Mouse (Mus musculus) hematopoietic stem cell, adult 5-6 weeks (primary cell): ENCODE measurements around the gene Olfr1388. TPM values are rescaled to one million over a fixed set of nuclear protein-coding genes. Genes with fewer than 3 reads are reported as not detected.
"Not testable (repeated sequence)": the region's sequence is repeated elsewhere in the genome, so short reads cannot be mapped to it uniquely, and the experiment has no call there.

ENCODE experiments used
- ATAC-seq, 2 experiments: fragments of 125-278 bp in 1 of 2; replicated peaks in 1 of 2; 2 replicates each; pipeline ENCODE4 v1.8.0; 2016 to 2017; ENCODE audit warnings: inconsistent platforms in 2 of 2, mild to moderate bottlenecking in 2 of 2, moderate number of reproducible peaks in 2 of 2, low read depth in 1 of 2, moderate TSS enrichment in 1 of 2; ENCODE audit not compliant: low FRiP score in 2 of 2, poor library complexity in 2 of 2, severe bottlenecking in 2 of 2, insufficient read depth in 1 of 2, low TSS enrichment in 1 of 2
- total RNA-seq: library from RNA; stranded (forward); fragments of 172-1452, 232-1000 nt; gene quantifications from 2 replicates; pipeline ENCODE4 v1.2.3, GENCODE M21; 2017

Olfr1388 gene
- 0.13 and 0.15 TPM in 2 replicates for total RNA-seq

DNA sequence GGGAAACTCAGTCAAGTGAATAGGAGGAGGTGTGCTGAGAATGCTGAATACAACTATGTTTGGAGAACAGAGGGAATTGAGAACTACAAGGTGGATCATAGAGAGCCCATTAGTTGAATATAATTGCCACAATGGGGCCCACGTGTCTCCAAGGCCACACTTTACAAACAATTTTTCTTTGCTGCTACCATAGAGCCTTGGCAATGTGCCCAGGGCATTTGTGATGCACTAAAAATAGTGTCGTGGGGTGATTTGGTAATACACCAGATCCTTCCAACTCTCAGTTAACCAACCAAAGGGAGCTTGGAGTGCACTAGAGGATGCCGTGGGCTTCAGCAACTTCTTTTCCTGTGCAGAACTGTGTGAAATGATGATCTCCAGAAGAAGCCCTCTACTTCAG, at the start of gene Olfr1388:
Gene Olfr1388, plus strand, starts transcription at position 214 of the 400 bp plus-strand sequence.
- ATAC-seq: no peak

DNA sequence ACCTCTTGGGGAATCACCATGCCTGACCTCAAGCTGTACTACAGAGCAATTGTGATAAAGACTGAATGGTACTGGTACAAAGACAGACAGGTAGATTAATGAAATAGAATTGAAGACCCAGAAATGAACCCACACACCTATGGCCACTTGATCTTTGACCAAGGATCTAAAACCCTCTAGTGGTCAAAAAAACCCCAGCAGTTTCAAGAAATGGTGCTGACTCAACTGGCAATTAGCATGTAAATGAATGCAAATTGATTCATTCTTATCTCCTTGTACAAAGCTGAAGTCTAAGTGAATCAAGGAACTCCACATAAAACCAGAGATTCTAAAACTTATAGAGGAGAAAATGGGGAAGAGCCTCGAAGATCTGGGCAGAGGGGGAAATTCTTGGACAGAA, 43.7 kb upstream of the Olfr1388 start:
- ATAC-seq: not testable (repeated sequence)

DNA sequence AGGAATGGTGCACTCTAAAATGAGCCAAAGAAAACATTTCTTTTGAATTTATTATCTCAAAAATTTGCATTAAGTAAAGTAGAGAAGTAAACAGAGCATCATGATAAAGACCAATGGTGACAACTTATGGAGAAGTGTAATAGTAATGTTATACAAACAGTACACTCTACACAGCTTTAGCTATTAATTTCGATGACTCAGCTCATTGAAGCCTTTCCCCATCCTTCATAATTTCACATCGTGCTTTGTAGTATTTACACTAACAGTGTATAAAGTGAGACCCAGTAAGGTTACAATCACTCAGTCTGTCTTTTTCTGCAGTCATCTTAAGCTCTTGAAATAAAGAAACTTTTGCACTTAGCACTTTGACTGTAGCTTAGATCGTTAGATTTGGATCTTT, 29.6 kb upstream of the Olfr1388 start:
- no peak for ATAC-seq

DNA sequence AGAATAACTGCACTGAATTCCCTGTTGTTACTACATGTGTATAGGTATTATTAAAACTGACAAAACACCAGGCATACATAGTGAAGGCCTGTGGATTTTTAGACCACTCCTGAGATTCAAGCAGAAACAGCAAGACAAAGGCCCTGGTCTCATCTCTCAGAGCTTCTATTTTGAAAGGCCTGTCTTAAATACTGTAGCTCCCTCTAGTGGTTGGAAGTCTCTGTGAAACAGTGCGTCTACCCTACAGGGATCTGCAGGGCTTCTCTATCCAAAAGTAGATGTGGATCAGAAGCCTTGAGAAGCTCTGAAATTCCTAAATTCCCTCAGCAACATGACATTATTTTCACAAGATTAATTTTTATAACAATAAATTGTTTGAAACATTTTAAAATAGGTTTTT, 25.9 kb upstream of the Olfr1388 start:
- no peak for ATAC-seq

DNA sequence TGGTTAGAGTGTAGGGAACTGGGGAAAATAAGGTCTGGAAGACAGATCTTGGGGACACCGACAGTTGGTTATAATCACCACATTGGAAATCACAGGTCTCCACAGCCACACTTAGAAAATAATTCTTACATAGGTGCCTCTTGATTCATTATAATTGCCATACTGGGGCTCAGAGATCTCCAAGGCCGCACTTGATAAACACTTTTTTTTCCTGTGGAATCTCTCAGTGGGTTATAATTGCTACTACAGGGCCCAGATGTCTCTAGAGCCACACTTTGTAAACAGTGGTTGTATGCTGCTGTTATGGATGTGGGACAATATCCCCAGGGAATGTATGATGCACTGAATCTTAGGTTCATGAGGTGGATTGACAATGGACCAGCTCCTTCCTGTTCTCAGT, 13.7 kb upstream of the Olfr1388 start, which contains the start of gene Olfr1389:
Gene Olfr1389, plus strand, starts transcription at position 301 of the 400 bp plus-strand sequence.
- ATAC-seq: no peak

DNA sequence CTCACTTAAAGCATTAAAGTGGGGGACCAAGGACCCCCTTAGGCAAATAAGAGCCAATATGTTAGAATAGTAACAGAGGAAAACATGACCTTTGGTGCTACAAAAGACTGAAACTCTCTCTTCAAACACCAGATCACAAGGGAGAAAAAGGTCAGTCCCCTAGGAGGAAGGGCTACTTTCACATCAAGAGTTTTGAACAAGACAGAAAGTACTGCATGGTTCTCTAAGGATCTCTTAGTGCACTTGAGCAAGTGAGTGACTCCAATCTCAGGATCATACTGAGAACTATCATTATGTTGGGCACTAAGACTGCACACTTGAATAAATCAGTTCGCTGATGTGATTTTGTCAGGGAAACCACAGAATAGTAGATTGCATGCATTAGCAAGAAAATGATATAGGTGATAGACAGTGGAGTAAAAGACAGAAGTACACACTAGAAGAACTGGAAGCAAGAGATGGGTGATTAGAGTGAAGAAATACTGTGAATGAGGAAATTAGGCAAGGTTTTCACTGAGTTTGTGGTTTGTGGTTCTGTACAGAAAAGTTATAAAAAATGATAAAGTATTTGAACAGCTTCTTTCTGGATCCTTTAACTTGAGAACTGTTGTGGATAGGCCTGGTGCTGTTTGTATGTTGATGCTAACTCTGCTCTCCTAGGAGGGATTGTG, 11.0 kb upstream of the Olfr1388 start:
- peak; percentile 12 to 45; a peak in 1 of 4 replicates for ATAC-seq

DNA sequence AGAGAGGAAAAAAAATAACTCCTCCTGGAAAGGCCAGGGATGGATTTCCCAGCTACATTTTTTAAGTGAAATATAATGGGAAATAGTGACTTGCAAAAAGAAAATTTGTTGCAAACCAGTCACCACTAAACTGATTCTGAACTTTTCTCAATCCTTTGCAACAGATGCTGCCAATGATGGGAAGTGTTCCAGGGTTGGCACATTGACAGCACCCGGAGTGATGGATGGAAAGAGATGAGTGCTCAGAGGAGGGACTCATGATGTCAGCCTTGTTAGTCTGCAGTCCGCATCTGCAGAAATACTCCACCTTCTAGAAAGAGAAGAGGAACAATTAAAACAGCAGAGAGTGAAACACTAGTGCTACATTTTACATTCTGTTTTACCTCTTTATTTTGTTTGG, 6.8 kb upstream of the Olfr1388 start:
- ATAC-seq: no peak

DNA sequence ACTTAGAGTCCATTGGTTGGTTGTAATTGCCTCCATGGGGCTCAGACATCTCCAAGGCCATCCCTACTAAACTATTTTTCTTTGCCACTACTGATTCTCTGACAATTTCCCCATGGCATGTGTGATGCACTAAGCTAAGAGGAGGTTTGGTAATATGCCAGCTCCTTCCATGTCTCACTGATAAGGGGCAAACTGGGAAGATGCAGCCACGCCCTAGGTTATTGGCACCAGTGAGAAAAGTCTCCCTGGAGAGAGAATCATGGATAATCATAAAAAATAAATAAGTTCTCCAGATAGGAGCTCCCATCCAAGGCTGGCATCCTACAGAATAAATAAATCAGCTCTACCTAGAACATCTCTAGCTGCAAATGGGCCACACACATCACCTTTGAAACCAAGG, 18.6 kb downstream of the Olfr1388 start, which contains the start of gene Olfr1387:
Gene Olfr1387, plus strand, starts transcription at position 301 of the 400 bp plus-strand sequence.
- ATAC-seq: no peak

DNA sequence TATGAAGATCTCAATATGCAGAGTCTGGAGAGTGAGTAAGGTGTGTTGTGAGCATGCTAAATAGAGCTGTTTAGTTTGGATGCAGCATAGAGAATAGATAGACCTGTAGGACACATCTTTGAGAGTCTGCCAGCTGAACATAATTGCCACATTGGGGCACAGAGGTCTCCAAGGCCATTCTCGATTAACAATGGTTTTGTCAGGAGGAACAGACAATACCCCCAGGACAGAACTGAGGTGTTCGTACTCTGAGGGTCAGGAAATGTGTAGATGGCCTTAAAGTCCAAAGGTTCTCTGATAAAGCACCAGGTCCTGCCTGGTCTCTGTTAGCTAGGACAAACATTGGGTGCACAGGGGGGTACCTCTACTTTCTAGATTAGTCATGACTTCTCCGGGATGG, 28.3 kb downstream of the Olfr1388 start, which contains the start of gene Olfr1386:
Gene Olfr1386, plus strand, starts transcription at position 301 of the 400 bp plus-strand sequence.
- ATAC-seq: not testable (repeated sequence)

DNA sequence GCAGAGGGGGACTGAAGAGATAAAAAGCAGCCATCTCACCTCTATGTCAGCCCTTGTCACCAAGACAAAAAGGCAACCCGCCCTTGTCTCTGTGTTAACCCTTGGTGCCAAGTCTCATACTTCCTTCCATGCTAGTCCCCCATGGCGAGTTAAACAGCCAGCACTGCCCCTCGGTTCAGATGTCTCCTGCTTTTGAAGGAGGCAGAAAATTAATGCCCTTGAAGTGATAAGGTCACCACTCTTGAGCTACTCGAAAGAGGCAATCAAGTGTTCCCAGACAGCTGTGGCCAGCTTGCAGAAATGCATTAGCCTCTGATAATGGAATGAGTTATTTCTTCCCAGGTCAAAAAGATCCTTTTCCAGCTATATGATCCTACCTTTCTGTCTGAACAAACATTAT, 49.5 kb downstream of the Olfr1388 start:
- no peak for ATAC-seq

DNA sequence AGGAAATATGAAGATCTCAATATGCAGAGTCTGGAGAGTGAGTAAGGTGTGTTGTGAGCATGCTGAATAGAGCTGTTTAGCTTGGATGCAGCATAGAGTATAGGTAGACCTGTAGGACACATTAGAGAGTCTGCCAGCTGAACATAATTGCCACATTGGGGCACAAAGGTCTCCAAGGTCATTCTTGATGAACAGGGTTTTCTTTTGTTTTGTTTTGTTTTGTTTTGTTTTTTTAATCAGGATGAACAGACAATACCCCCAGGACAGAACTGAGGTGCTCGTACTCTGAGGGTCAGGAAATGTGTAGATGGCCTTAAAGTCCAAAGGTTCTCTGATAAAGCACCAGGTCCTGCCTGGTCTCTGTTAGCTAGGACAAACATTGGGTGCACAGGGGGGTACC, 52.3 kb downstream of the Olfr1388 start, which contains the start of gene Olfr1385:
Gene Olfr1385, plus strand, starts transcription at position 301 of the 400 bp plus-strand sequence.
- not testable (repeated sequence) for ATAC-seq

Other genes with a start within 250 kb of the Olfr1388 start
- 6.8 and 8.8 TPM in 2 replicates for gene Btnl9, start 249.5 kb upstream of the Olfr1388 start, total RNA-seq
- gene Zfp62, start 233.3 kb upstream of the Olfr1388 start, total RNA-seq: 144 and 155 TPM in 2 replicates
- gene Mgat1, start 192.4 kb upstream of the Olfr1388 start, total RNA-seq: 50.9 and 100 TPM in 2 replicates
- not detected in 2 replicates for gene Olfr1393, start 158.3 kb upstream of the Olfr1388 start, total RNA-seq
- not detected in 2 replicates for gene Olfr1392, start 151.3 kb upstream of the Olfr1388 start, total RNA-seq
- gene Olfr10, start 131.9 kb upstream of the Olfr1388 start, total RNA-seq: not detected in 2 replicates
- gene Olfr1391, start 113.9 kb upstream of the Olfr1388 start, total RNA-seq: not detected in 2 replicates
- gene Olfr1390, start 101.4 kb upstream of the Olfr1388 start, total RNA-seq: not detected in 2 replicates
- not detected in 2 replicates for gene Olfr1389, start 13.6 kb upstream of the Olfr1388 start, total RNA-seq
- gene Olfr1387, start 18.7 kb downstream of the Olfr1388 start, total RNA-seq: not detected in 2 replicates
- gene Olfr1386, start 28.4 kb downstream of the Olfr1388 start, total RNA-seq: not detected in 2 replicates
- not detected in 2 replicates for gene Olfr1385, start 52.4 kb downstream of the Olfr1388 start, total RNA-seq
- gene Olfr1384, start 70.1 kb downstream of the Olfr1388 start, total RNA-seq: not detected in 2 replicates
- not detected in 2 replicates for gene Olfr1383, start 83.0 kb downstream of the Olfr1388 start, total RNA-seq
- not detected in 2 replicates for gene Olfr1382, start 91.6 kb downstream of the Olfr1388 start, total RNA-seq
- not detected in 2 replicates for gene Olfr1381, start 106.8 kb downstream of the Olfr1388 start, total RNA-seq
- not detected in 2 replicates for gene Olfr1380, start 120.3 kb downstream of the Olfr1388 start, total RNA-seq
- gene Flt4, start 172.6 kb downstream of the Olfr1388 start, total RNA-seq: 0.13 TPM in 1 of 2 replicates, not detected in the other
- 0.94 TPM in 1 of 2 replicates, not detected in the other for gene Scgb3a1, start 227.0 kb downstream of the Olfr1388 start, total RNA-seq